Comparison of ENCODE assay signal across 39 mouse cellular contexts in the genomic region with DNA sequence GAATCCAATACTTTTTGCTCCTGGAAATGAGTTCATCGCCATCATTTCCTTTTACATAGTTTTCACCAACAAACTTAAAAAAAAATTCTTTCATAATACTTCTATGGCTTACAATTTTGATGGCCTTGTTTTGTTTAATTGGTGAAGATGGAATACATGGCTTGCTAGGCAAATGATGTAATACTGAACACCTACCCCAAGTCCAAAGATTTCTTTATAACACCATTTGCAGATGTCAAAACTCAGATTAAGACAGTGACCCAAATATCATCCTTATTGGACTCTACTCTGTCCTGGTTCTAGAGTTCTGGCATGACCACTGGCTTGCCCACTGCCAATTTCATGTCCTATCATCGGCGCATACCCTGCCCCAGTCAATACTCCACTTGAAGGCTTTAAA. TPM values are rescaled to one million over a fixed set of nuclear protein-coding genes. Genes with fewer than 3 reads are reported as not detected.
"Had no signal": no experiment of that assay in that cellular context is flagged by ENCODE, and none has a peak within 500 bp of the region (broad histone marks: within the 10 kb centered on the region; RNA-seq: fewer than 3 reads in every experiment).

No protein-coding gene starts in this region.

- H3K9ac ChIP-seq: embryonic facial prominence, embryonic 12.5 days; embryonic facial prominence, embryonic 13.5 days; embryonic facial prominence, embryonic 15.5 days; forebrain, embryonic 12.5 days; forebrain, embryonic 13.5 days; forebrain, embryonic 15.5 days; forebrain, postnatal 0 days had no signal

- H3K27ac ChIP-seq: embryonic facial prominence, embryonic 10.5 days; embryonic facial prominence, embryonic 12.5 days; embryonic facial prominence, embryonic 13.5 days; embryonic facial prominence, embryonic 15.5 days; forebrain, embryonic 10.5 days; forebrain, embryonic 12.5 days; forebrain, embryonic 13.5 days; forebrain, embryonic 15.5 days; gastrocnemius, adult 2 months; heart, adult 2 months had no signal

- H3K4me2 ChIP-seq: embryonic facial prominence, embryonic 12.5 days; embryonic facial prominence, embryonic 13.5 days; embryonic facial prominence, embryonic 15.5 days; forebrain, embryonic 12.5 days; forebrain, embryonic 13.5 days; forebrain, embryonic 15.5 days had no signal

- H3K27me3 ChIP-seq: embryonic facial prominence, embryonic 12.5 days; embryonic facial prominence, embryonic 13.5 days; embryonic facial prominence, embryonic 15.5 days; forebrain, embryonic 12.5 days; forebrain, embryonic 13.5 days; forebrain, embryonic 15.5 days had no signal

- DNase-seq: cerebellum, adult 8-10 months; cerebellum, adult 9-10 months; cerebellum, adult 9-11 months; cerebellum, postnatal 10 days; cerebellum, postnatal 14 days; cerebellum, postnatal 25 days; cerebellum, postnatal 36 days; embryo, embryonic 11 days; forebrain, postnatal 0 days; gastrocnemius, adult 2 months; gastrocnemius, postnatal 10 days; gastrocnemius, postnatal 14 days; gastrocnemius, postnatal 25 days; gastrocnemius, postnatal 36 days; heart, adult 11 months; heart, adult 18-20 months; heart, adult 2 months had no signal

- H3K36me3 ChIP-seq: embryonic facial prominence, embryonic 13.5 days; embryonic facial prominence, embryonic 15.5 days; forebrain, embryonic 12.5 days; forebrain, embryonic 15.5 days had no signal

- H3K9me3 ChIP-seq: embryonic facial prominence, embryonic 10.5 days; embryonic facial prominence, embryonic 12.5 days; embryonic facial prominence, embryonic 13.5 days; embryonic facial prominence, embryonic 15.5 days; forebrain, embryonic 10.5 days; forebrain, embryonic 12.5 days; forebrain, embryonic 13.5 days; forebrain, embryonic 15.5 days had no signal

- ATAC-seq: forebrain, embryonic 14.5 days; forebrain, embryonic 15.5 days; forebrain, embryonic 16.5 days; forebrain, postnatal 0 days had no signal

- H3K4me3 ChIP-seq: embryonic facial prominence, embryonic 10.5 days; embryonic facial prominence, embryonic 12.5 days; embryonic facial prominence, embryonic 13.5 days; embryonic facial prominence, embryonic 15.5 days; erythroblast, embryonic 14.5 days; forebrain, embryonic 10.5 days; forebrain, embryonic 12.5 days; forebrain, embryonic 13.5 days; forebrain, embryonic 15.5 days; gastrocnemius, adult 2 months; heart, adult 2 months had no signal

RNA-seq across cellular contexts. Expression of a gene that starts 54.7 kb away (rescaled TPM):
- total RNA-seq: common myeloid progenitor, adult 5-6 weeks; forebrain, postnatal 0 days; gastrocnemius, adult 2 months; gastrocnemius, adult 8-10 months; gastrocnemius, postnatal 25 days; gastrocnemius, postnatal 4 days; granulocyte monocyte progenitor cell, adult 5-6 weeks; heart, adult 18-20 months; heart, adult 2 months; heart, adult 8-10 months had no signal
- polyA plus RNA-seq: cortical plate, adult 2 months; embryonic facial prominence, embryonic 10.5 days; embryonic facial prominence, embryonic 11.5 days; embryonic facial prominence, embryonic 12.5 days; embryonic facial prominence, embryonic 13.5 days; embryonic facial prominence, embryonic 14.5 days; embryonic facial prominence, embryonic 15.5 days; erythroblast, embryonic 14.5 days; forebrain, embryonic 10.5 days; forebrain, embryonic 11.5 days; forebrain, embryonic 12.5 days; forebrain, embryonic 13.5 days; forebrain, embryonic 14.5 days; forebrain, embryonic 15.5 days; forebrain, embryonic 16.5 days; forebrain, postnatal 0 days; frontal cortex, adult 2 months; gonadal fat pad, adult 2 months; heart, adult 2 months had no signal
